Mouse (Mus musculus) liver, postnatal 0 days (tissue): ENCODE results near the gene Nectin2.

Source experiments
- CTCF ChIP-seq: sonication (generic); IDR thresholded peaks from 2 replicates; pipeline ENCODE4 v1.5.1; 2016; ENCODE audit warnings: antibody characterized with exemption, low read depth
- EP300 ChIP-seq: IDR thresholded peaks from 2 replicates; pipeline ENCODE4 v1.6.1; 2016; ENCODE audit warnings: antibody characterized with exemption, low read depth, mild to moderate bottlenecking

GRCm38 (mm10) chr7:19710650-19711049 lies 39.6 kb downstream of the Nectin2 start:
- TF ChIP-seq CTCF: no peak
- no peak for TF ChIP-seq EP300
